Mouse (Mus musculus): ENCODE measurements around the gene Palm2.

DNA sequence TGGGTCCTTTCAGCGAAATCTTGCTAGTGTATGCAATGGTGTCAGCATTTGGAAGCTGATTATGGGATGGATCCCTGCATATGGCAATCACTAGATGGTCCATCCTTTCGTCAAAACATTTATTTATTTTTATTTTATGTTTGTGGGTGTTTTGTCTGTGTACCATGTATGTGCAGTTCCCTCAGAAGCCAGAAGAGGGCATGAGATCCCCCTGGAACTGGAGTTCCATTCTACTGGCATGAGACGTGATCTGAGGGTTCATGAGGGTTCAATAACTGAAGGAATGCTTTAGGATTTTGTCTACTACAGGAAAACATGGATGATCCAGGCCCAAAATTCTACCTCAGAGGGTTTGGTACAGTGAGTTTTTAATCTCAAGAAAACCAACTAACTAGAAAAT is 28.3 kb downstream of the Palm2 start:
- TF ChIP-seq CTCF (IDR thresholded peaks at IDR 0.05; ENCODE audit: control insufficient read depth, insufficient read depth, low read length) = no peak
- no peak for TF ChIP-seq POLR2A (IDR thresholded peaks at IDR 0.05; ENCODE audit: borderline replicate concordance, control insufficient read depth, low read depth, low read length)
